Mouse (Mus musculus) neural tube, postnatal 0 days (tissue): ENCODE measurements around the gene Tfpt. TPM values are rescaled to one million over a fixed set of nuclear protein-coding genes. Genes with fewer than 3 reads are reported as not detected.

Experiments used
- microRNA-seq: library from miRNA; unstranded; fragments of <30 nt; microRNA quantifications from one replicate; pipeline ENCODE4, GENCODE M21; 2016
- polyA plus RNA-seq: library from polyadenylated mRNA; unstranded; fragments of >200 nt; fragmentation: Nextera tagmentation; extraction: Ambion mirVana; gene quantifications from 2 replicates; pipeline ENCODE4 v1.2.1, GENCODE M21; 2015

Tfpt gene
- 39.5 and 40.5 TPM in 2 replicates for polyA plus RNA-seq

GRCm38 (mm10) chr7:3629543-3630477 lies at the start of gene Tfpt, which contains the start of gene Prpf31:
Gene Tfpt, minus strand, starts transcription at chr7:3629929.
Gene Prpf31, plus strand, starts transcription at chr7:3629985.

GRCm38 (mm10) chr7:3677342-3677741 lies 47.6 kb upstream of the Tfpt start, which contains the start of gene Tmc4:
Gene Tmc4, minus strand, starts transcription at chr7:3677553.

GRCm38 (mm10) chr7:3665215-3666114 lies 35.7 kb upstream of the Tfpt start, which contains the start of gene Leng1:
Gene Leng1, minus strand, starts transcription at chr7:3665840.

GRCm38 (mm10) chr7:3644672-3645487 lies 15.2 kb upstream of the Tfpt start, which contains the start of gene Cnot3:
Gene Cnot3, plus strand, starts transcription at chr7:3645268.

GRCm38 (mm10) chr7:3617242-3617995 lies 12.3 kb downstream of the Tfpt start, which contains the start of gene Ndufa3:
Gene Ndufa3, plus strand, starts transcription at chr7:3617373.

GRCm38 (mm10) chr7:3616057-3616388 lies 13.7 kb downstream of the Tfpt start, which contains the start of gene Oscar:
Gene Oscar, minus strand, starts transcription at chr7:3616157.

Small RNA genes lying within 50 kb of the gene (microRNA-seq; reads per million reads assigned to microRNA genes)
- not detected for gene Gm25100
- gene Mir3572 = 2.9 reads per million, percentile 1 among the genes with 10 or more reads in this experiment

Other genes with a start within 250 kb of the Tfpt start
- gene Cacng8, start 239.2 kb downstream of the Tfpt start, polyA plus RNA-seq = 13.2 and 17.7 TPM in 2 replicates
- gene Cacng6, start 205.7 kb downstream of the Tfpt start, polyA plus RNA-seq = 0.12 and 0.29 TPM in 2 replicates
- gene Tarm1, start 127.3 kb downstream of the Tfpt start, polyA plus RNA-seq = 0.09 TPM in 1 of 2 replicates, not detected in the other
- gene Oscar, start 13.8 kb downstream of the Tfpt start, polyA plus RNA-seq = 0.70 and 0.81 TPM in 2 replicates
- gene Ndufa3, start 12.6 kb downstream of the Tfpt start, polyA plus RNA-seq = 763 and 806 TPM in 2 replicates
- 67.2 and 73.1 TPM in 2 replicates for gene Prpf31, start 56 bp upstream of the Tfpt start, polyA plus RNA-seq
- gene Cnot3, start 15.3 kb upstream of the Tfpt start, polyA plus RNA-seq = 26.0 and 32.7 TPM in 2 replicates
- gene Leng1, start 35.9 kb upstream of the Tfpt start, polyA plus RNA-seq = 13.7 and 13.8 TPM in 2 replicates
- 5.1 and 5.2 TPM in 2 replicates for gene Tmc4, start 47.6 kb upstream of the Tfpt start, polyA plus RNA-seq
- 279 and 315 TPM in 2 replicates for gene Tsen34, start 62.9 kb upstream of the Tfpt start, polyA plus RNA-seq
- gene Mboat7, start 63.6 kb upstream of the Tfpt start, polyA plus RNA-seq = 133 and 139 TPM in 2 replicates
- gene Rps9, start 74.1 kb upstream of the Tfpt start, polyA plus RNA-seq = 694 and 758 TPM in 2 replicates
- gene Pirb, start 90.5 kb upstream of the Tfpt start, polyA plus RNA-seq = 0.37 and 0.45 TPM in 2 replicates
- gene Gm15448, start 195.8 kb upstream of the Tfpt start, polyA plus RNA-seq = not detected in 2 replicates
- 0.12 TPM in 1 of 2 replicates, not detected in the other for gene Pira2, start 215.1 kb upstream of the Tfpt start, polyA plus RNA-seq